Mouse (Mus musculus): Measurements from ENCODE around the gene Akap8. TPM values are rescaled to one million over a fixed set of nuclear protein-coding genes. Genes with fewer than 3 reads are reported as not detected.

The Akap8 gene
- total RNA-seq, 1 experiment: 156 TPM

- DNase-seq (ENCODE audit: low read depth, low spot score): no peak
- H3K36me3 ChIP-seq (ENCODE audit: control insufficient read depth, insufficient read depth, low read length, poor library complexity, severe bottlenecking): peaks cover 46% of the 10 kb centered on the region
- in situ Hi-C loops (cut with MboI; ENCODE audit: low sequenced_read_pairs in 2 of 2, unreplicated experiment in 2 of 2): no loop called here
Measured at GRCm38 (mm10) chr17:32334921-32335320, 13.9 kb upstream of the Akap8 start.

GRCm38 (mm10) chr17:32333675-32334303, 12.8 kb upstream of the Akap8 start:
- no peak overlapping the region for H3K27ac ChIP-seq (ENCODE audit: insufficient read depth, low read depth, low read length, poor library complexity, severe bottlenecking)
- H3K36me3 ChIP-seq (ENCODE audit: control insufficient read depth, insufficient read depth, low read length, poor library complexity, severe bottlenecking): peaks cover 46% of the 10 kb centered on the region
- H3K9ac ChIP-seq (ENCODE audit: insufficient read depth, low read depth, low read length, poor library complexity, severe bottlenecking): peak overlapping the region; percentile 37
- H3K9me3 ChIP-seq (ENCODE audit: control insufficient read depth, insufficient read depth, low read depth, low read length): no peaks in the 10 kb centered on the region
- in situ Hi-C loops (cut with MboI; ENCODE audit: low sequenced_read_pairs in 2 of 2, unreplicated experiment in 2 of 2): no loop called here
- no peak for DNase-seq (ENCODE audit: low read depth, low spot score)
- no peak for TF ChIP-seq ZC3H11A (IDR thresholded peaks at IDR 0.05; ENCODE audit: borderline replicate concordance, low read depth, low read length)
- no peak for TF ChIP-seq MAFK (IDR thresholded peaks at IDR 0.05; ENCODE audit: insufficient read depth, low read depth, low read length)
- TF ChIP-seq CHD2 (IDR thresholded peaks at IDR 0.05; ENCODE audit: low read depth, low read length): no peak
- no peak for TF ChIP-seq ZNF384 (IDR thresholded peaks at IDR 0.05; ENCODE audit: low read depth, low read length)
- no peak for TF ChIP-seq HCFC1 (IDR thresholded peaks at IDR 0.05; ENCODE audit: borderline replicate concordance, insufficient read depth, low read length)
- H3K4me1 ChIP-seq (ENCODE audit: control insufficient read depth in 2 of 2, insufficient read depth in 2 of 2, low read length in 2 of 2, poor library complexity in 1 of 2): peaks cover 0 to 3% of the 10 kb centered on the region in 2 experiments; a peak in 1 of 4 replicates
- peak overlapping the region; percentile 24 to 44 for H3K4me3 ChIP-seq (ENCODE audit: insufficient read depth in 1 of 2, low read depth in 1 of 2, low read length in 2 of 2, poor library complexity in 1 of 2, severe bottlenecking in 1 of 2)

More at GRCm38 (mm10) chr17:32334921-32335320, 13.9 kb upstream of the Akap8 start:
- H3K4me3 ChIP-seq (ENCODE audit: insufficient read depth in 1 of 2, low read depth in 1 of 2, low read length in 2 of 2, poor library complexity in 1 of 2, severe bottlenecking in 1 of 2): no peak overlapping the region
- no peak overlapping the region for H3K9ac ChIP-seq (ENCODE audit: insufficient read depth, low read depth, low read length, poor library complexity, severe bottlenecking)
- no peaks in the 10 kb centered on the region for H3K9me3 ChIP-seq (ENCODE audit: control insufficient read depth, insufficient read depth, low read depth, low read length)
- H3K27ac ChIP-seq (ENCODE audit: insufficient read depth, low read depth, low read length, poor library complexity, severe bottlenecking): no peak overlapping the region
- H3K4me1 ChIP-seq (ENCODE audit: control insufficient read depth in 2 of 2, insufficient read depth in 2 of 2, low read length in 2 of 2, poor library complexity in 1 of 2): peaks cover 0 to 3% of the 10 kb centered on the region in 2 experiments; a peak in 1 of 4 replicates
- TF ChIP-seq CHD2 (IDR thresholded peaks at IDR 0.05; ENCODE audit: low read depth, low read length): no peak
- TF ChIP-seq HCFC1 (IDR thresholded peaks at IDR 0.05; ENCODE audit: borderline replicate concordance, insufficient read depth, low read length): no peak
- no peak for TF ChIP-seq ZNF384 (IDR thresholded peaks at IDR 0.05; ENCODE audit: low read depth, low read length)
- no peak for TF ChIP-seq ZC3H11A (IDR thresholded peaks at IDR 0.05; ENCODE audit: borderline replicate concordance, low read depth, low read length)
- no peak for TF ChIP-seq MAFK (IDR thresholded peaks at IDR 0.05; ENCODE audit: insufficient read depth, low read depth, low read length)

GRCm38 (mm10) chr17:32327501-32327900, 6.5 kb upstream of the Akap8 start:
- in situ Hi-C loops (cut with MboI; ENCODE audit: low sequenced_read_pairs in 2 of 2, unreplicated experiment in 2 of 2): no loop called here
- Histone ChIP-seq H3K36me3 (ENCODE audit: control insufficient read depth, insufficient read depth, low read length, poor library complexity, severe bottlenecking) (peaks cover 9% of the 10 kb centered on the region), H3K9me3 (ENCODE audit: control insufficient read depth, insufficient read depth, low read depth, low read length) (no peaks in the 10 kb centered on the region), H3K4me3 (ENCODE audit: insufficient read depth in 1 of 2, low read depth in 1 of 2, low read length in 2 of 2, poor library complexity in 1 of 2, severe bottlenecking in 1 of 2) (no peak overlapping the region), H3K9ac (ENCODE audit: insufficient read depth, low read depth, low read length, poor library complexity, severe bottlenecking) (no peak overlapping the region), H3K27ac (ENCODE audit: insufficient read depth, low read depth, low read length, poor library complexity, severe bottlenecking) (no peak overlapping the region), H3K4me1 (ENCODE audit: control insufficient read depth in 2 of 2, insufficient read depth in 2 of 2, low read length in 2 of 2, poor library complexity in 1 of 2) (no peaks in the 10 kb centered on the region)
- no peak for DNase-seq (ENCODE audit: low read depth, low spot score)
- no peak for TF ChIP-seq HCFC1 (IDR thresholded peaks at IDR 0.05; ENCODE audit: borderline replicate concordance, insufficient read depth, low read length)
- no peak for TF ChIP-seq MAFK (IDR thresholded peaks at IDR 0.05; ENCODE audit: insufficient read depth, low read depth, low read length)

GRCm38 (mm10) chr17:32322809-32323208, 1.8 kb upstream of the Akap8 start:
- Histone ChIP-seq H3K4me3 (ENCODE audit: insufficient read depth in 1 of 2, low read depth in 1 of 2, low read length in 2 of 2, poor library complexity in 1 of 2, severe bottlenecking in 1 of 2) (no peak overlapping the region), H3K4me1 (ENCODE audit: control insufficient read depth in 2 of 2, insufficient read depth in 2 of 2, low read length in 2 of 2, poor library complexity in 1 of 2) (peaks cover 7 to 8% of the 10 kb centered on the region in 2 experiments; a peak in 3 of 4 replicates), H3K9ac (ENCODE audit: insufficient read depth, low read depth, low read length, poor library complexity, severe bottlenecking) (no peak overlapping the region), H3K36me3 (ENCODE audit: control insufficient read depth, insufficient read depth, low read length, poor library complexity, severe bottlenecking) (peaks cover 6% of the 10 kb centered on the region), H3K9me3 (ENCODE audit: control insufficient read depth, insufficient read depth, low read depth, low read length) (no peaks in the 10 kb centered on the region), H3K27ac (ENCODE audit: insufficient read depth, low read depth, low read length, poor library complexity, severe bottlenecking) (no peak overlapping the region)
- no peak for TF ChIP-seq ZNF384 (IDR thresholded peaks at IDR 0.05; ENCODE audit: low read depth, low read length)
- no peak for TF ChIP-seq ZC3H11A (IDR thresholded peaks at IDR 0.05; ENCODE audit: borderline replicate concordance, low read depth, low read length)
- no peak for TF ChIP-seq HCFC1 (IDR thresholded peaks at IDR 0.05; ENCODE audit: borderline replicate concordance, insufficient read depth, low read length)
- TF ChIP-seq CHD2 (IDR thresholded peaks at IDR 0.05; ENCODE audit: low read depth, low read length): no peak
- TF ChIP-seq MAFK (IDR thresholded peaks at IDR 0.05; ENCODE audit: insufficient read depth, low read depth, low read length): no peak
- DNase-seq (ENCODE audit: low read depth, low spot score): no peak
- in situ Hi-C loops (cut with MboI; ENCODE audit: low sequenced_read_pairs in 2 of 2, unreplicated experiment in 2 of 2): no loop called here
